ENCODE assay signal across 15 mouse cellular contexts in the genomic region with DNA sequence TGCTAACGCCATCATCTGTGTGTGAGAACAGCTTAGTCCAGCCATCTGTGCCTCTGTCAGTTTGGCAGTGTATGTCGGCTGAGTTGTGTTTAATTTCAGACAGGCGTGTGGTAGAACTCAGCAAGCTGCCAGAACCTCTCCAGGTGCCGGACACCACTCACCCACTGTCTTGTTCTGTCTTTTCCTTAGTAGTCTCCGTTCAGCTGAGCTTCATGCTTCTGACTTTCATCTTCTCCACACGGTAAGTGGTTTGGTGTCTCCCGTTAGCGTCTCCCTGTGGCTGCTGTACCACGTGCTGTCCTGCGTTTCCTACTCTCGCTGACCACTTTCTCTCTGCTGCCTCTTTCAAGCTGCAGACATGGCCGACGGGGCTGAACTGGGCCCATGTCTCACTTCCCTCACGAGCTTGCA.
DNase-seq lines count a peak whose midpoint lies in the region; ATAC-seq lines count a peak whose summit lies in the region.
"Had no signal": no experiment of that assay in that cellular context is flagged by ENCODE, and none has a peak within 500 bp of the region (broad histone marks: within the 10 kb centered on the region; RNA-seq: fewer than 3 reads in every experiment).

No protein-coding gene starts in this region.

- peaks cover 37% of the 10 kb centered on the region for H3K36me3 ChIP-seq in limb, embryonic 10.5 days

- H3K27me3 ChIP-seq in limb, embryonic 10.5 days (ENCODE audit: low read depth, poor library complexity, severe bottlenecking): no peaks in the 10 kb centered on the region
- H3K27me3 ChIP-seq: Patski had no signal

- peak; percentile 23 for DNase-seq in cerebellum, adult 11 months
- peak; percentile 58 to 61 for DNase-seq in cerebellum, postnatal 25 days
- peak; percentile 78 for DNase-seq in layer of hippocampus, adult 9-11 months
- peak; percentile 57 for DNase-seq in right cerebral cortex, postnatal 10 days (ENCODE audit: low spot score in 2 of 2)
- DNase-seq in spleen, postnatal 14 days (ENCODE audit: low spot score in 2 of 2): no peak
- DNase-seq in limb, embryonic 10.5 days (ENCODE audit: low spot score): no peak
- DNase-seq: kidney, postnatal 14 days; liver, postnatal 0 days; midbrain, embryonic 14.5 days had no signal

- no peak overlapping the region for H3K27ac ChIP-seq in limb, embryonic 10.5 days
- H3K27ac ChIP-seq: hindbrain, embryonic 10.5 days; macrophage had no signal

- H3K4me3 ChIP-seq in limb, embryonic 10.5 days: no peak overlapping the region
- H3K4me3 ChIP-seq: hindbrain, embryonic 10.5 days had no signal

- 95% methylated on average over 14 of the region's 14 CpGs for WGBS in limb, embryonic 10.5 days

- H3K9me3 ChIP-seq in limb, embryonic 10.5 days (replicated peaks): no peaks in the 10 kb centered on the region

- no peaks in the 10 kb centered on the region for H3K4me1 ChIP-seq in limb, embryonic 10.5 days

- no peak for ATAC-seq in cerebellum, adult (ENCODE audit: insufficient number of reproducible peaks, low FRiP score, low TSS enrichment)
- ATAC-seq in CD4-positive, CD25-positive, alpha-beta regulatory T cell, adult 4 months: no peak
- ATAC-seq: intestine, embryonic 16.5 days; liver, postnatal 0 days; Patski had no signal

Comparison
In these comparisons a context has a peak if more than half of its experiments do, and no peak if none do; other contexts are left out.
1. DNase-seq: peak in cerebellum, adult 11 months (single experiment), cerebellum, postnatal 25 days (2 of 2), layer of hippocampus, adult 9-11 months (single experiment) and right cerebral cortex, postnatal 10 days (2 of 2); none in spleen, postnatal 14 days (0 of 2) and limb, embryonic 10.5 days (single experiment).